Mouse (Mus musculus) ES-E14 (cell line): ENCODE data around the gene Hdac4.

Source experiments
- CHD2 ChIP-seq: IDR thresholded peaks from 2 replicates; pipeline ENCODE4 v1.6.1; 2014; ENCODE audit warnings: mild to moderate bottlenecking, low read depth, low read length, inconsistent platforms
- HCFC1 ChIP-seq: IDR thresholded peaks from 2 replicates; pipeline ENCODE4 v1.6.1; 2012; ENCODE audit warnings: low read length, inconsistent platforms, borderline replicate concordance; ENCODE audit not compliant: insufficient read depth
- MAFK ChIP-seq: IDR thresholded peaks from 2 replicates; pipeline ENCODE4 v1.6.1; 2014; ENCODE audit warnings: mild to moderate bottlenecking, low read depth, low read length, inconsistent platforms; ENCODE audit not compliant: insufficient read depth
- ZC3H11A ChIP-seq: IDR thresholded peaks from 2 replicates; pipeline ENCODE4 v1.6.1; 2012; ENCODE audit warnings: low read depth, mild to moderate bottlenecking, inconsistent platforms, low read length, borderline replicate concordance

GRCm38 (mm10) chr1:92212003-92212750 is 16.7 kb upstream of the Hdac4 start:
- no peak for TF ChIP-seq HCFC1
- no peak for TF ChIP-seq CHD2
- TF ChIP-seq ZC3H11A, result no peak
- TF ChIP-seq MAFK, result no peak
